Mouse (Mus musculus) limb, embryonic 11.5 days (tissue): ENCODE measurements at regions not wholly inside any gene's neighbourhood (a gene's known extent, or its start where the extent isn't known, plus 50 kb on each side); places are given as distances from the start of the nearest gene placed in this dataset.

Source experiments
- ATAC-seq: fragments of 200-750 bp; cut with Nextera tagmentation; 2 replicates; pipeline ENCODE4 v1.8.0; 2017; ENCODE audit warnings: low read depth; ENCODE audit not compliant: insufficient number of reproducible peaks, low FRiP score, low TSS enrichment
- DNase-seq: peaks from one replicate; pipeline ENCODE4 v3.0.0-alpha.2; 2015; ENCODE audit warnings: low spot score
- H3K27ac ChIP-seq: fragments of 300-500 bp; sonication (generic); replicated peaks from 2 replicates; pipeline ENCODE4 v1.5.1; 2014; ENCODE audit warnings: low read depth, mild to moderate bottlenecking, low read length
- H3K27me3 ChIP-seq: fragments of 300-500 bp; sonication (generic); 2 replicates; pipeline ENCODE4 v1.6.1; 2014; ENCODE audit warnings: mild to moderate bottlenecking, low read length, mixed read lengths; ENCODE audit not compliant: control insufficient read depth, insufficient read depth
- H3K36me3 ChIP-seq: fragments of 300-500 bp; sonication (generic); 2 replicates; pipeline ENCODE4 v1.6.1; 2014; ENCODE audit warnings: mild to moderate bottlenecking, low read length, moderate library complexity, mixed read lengths; ENCODE audit not compliant: control insufficient read depth, insufficient read depth
- H3K4me1 ChIP-seq: fragments of 300-500 bp; sonication (generic); 2 replicates; pipeline ENCODE4 v1.6.1; 2014; ENCODE audit warnings: low read length, mixed read lengths; ENCODE audit not compliant: control insufficient read depth, insufficient read depth
- H3K4me2 ChIP-seq: fragments of 300-500 bp; sonication (generic); 2 replicates; pipeline ENCODE4 v1.6.1; 2014; ENCODE audit warnings: low read depth, mild to moderate bottlenecking, moderate library complexity; ENCODE audit not compliant: severe bottlenecking
- H3K4me3 ChIP-seq: fragments of 300-500 bp; sonication (generic); 2 replicates; pipeline ENCODE4 v1.5.1; 2014; ENCODE audit warnings: low read depth, low read length
- H3K9ac ChIP-seq: fragments of 300-500 bp; sonication (generic); 2 replicates; pipeline ENCODE4 v1.6.1; 2014; ENCODE audit warnings: mild to moderate bottlenecking, low read length
- H3K9me3 ChIP-seq: fragments of 300-500 bp; sonication (generic); 2 replicates; pipeline ENCODE4 v1.6.1; 2016; ENCODE audit warnings: low read length; ENCODE audit not compliant: control insufficient read depth
- WGBS: fragments of 180-500 bp; shearing (Covaris S2); extraction: QIAGEN DNeasy Blood & Tissue Kit; methylation state at CpG from one replicate; pipeline ENCODE4 v1.1.7; 2014; 5-methylcytosine and 5-hydroxymethylcytosine counted together

DNA sequence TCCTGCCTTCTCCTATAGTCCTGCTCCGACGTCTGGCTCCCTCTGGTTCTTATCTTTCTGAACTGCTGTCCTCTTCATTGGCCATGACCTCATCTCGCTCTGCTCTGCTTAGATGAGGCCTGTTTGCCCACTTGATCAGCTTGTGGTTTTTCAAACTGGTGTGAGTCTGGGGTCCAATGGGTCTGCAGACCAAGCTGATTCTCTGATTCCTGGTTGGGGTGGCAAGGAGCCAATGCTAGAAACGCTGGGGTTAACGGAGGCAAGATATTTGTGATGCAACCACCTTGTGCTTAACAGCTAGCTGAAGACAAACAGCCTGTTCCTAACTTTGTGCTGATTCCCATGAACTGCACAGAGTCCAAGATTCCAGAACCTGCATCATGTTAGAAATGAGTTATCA lies 192.0 kb upstream of the Bcl6 start:
- no peaks in the 10 kb centered on the region for H3K36me3 ChIP-seq
- DNase-seq (no peak), ATAC-seq (no peak)
- H3K4me1 ChIP-seq = no peaks in the 10 kb centered on the region
- no peaks in the 10 kb centered on the region for H3K27me3 ChIP-seq
- H3K9ac ChIP-seq = no peak overlapping the region
- WGBS = 84% methylated on average over 5 of the region's 5 CpGs
- H3K4me3 ChIP-seq = no peak overlapping the region
- H3K4me2 ChIP-seq = no peak overlapping the region
- no peak overlapping the region for H3K27ac ChIP-seq
- no peaks in the 10 kb centered on the region for H3K9me3 ChIP-seq

DNA sequence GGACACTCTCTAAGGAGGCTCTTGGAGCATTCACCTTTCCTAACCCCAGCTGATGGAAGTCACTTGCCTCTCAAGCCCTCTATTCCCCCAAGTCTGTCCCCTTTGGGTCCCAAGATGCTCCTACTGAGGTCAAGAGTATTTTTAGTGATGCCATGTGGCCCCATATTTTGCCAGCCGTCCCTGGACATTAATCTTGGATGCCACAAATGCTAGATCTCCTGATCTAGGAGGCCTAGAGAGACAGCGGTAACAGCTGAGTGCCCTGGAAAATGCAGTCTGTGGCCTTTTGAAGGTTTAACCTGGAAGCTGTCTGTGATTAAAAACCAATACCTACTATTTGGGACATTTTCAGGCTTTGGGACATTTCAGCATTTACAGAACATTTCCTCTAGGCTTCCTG lies 188.9 kb upstream of the Bcl6 start:
- 75% methylated on average over 2 of the region's 2 CpGs for WGBS
- H3K9ac ChIP-seq = no peak overlapping the region
- no peaks in the 10 kb centered on the region for H3K36me3 ChIP-seq
- H3K4me1 ChIP-seq = no peaks in the 10 kb centered on the region
- no peak overlapping the region for H3K4me2 ChIP-seq
- DNase-seq = no peak
- no peak for ATAC-seq
- H3K27me3 ChIP-seq = no peaks in the 10 kb centered on the region
- no peak overlapping the region for H3K4me3 ChIP-seq
- no peak overlapping the region for H3K27ac ChIP-seq
- H3K9me3 ChIP-seq = no peaks in the 10 kb centered on the region

GRCm38 (mm10) chr16:24177131-24177530 lies 188.5 kb upstream of the Bcl6 start:
- H3K27ac ChIP-seq = no peak overlapping the region
- DNase-seq (no peak), ATAC-seq (no peak)
- H3K27me3 ChIP-seq = no peaks in the 10 kb centered on the region
- no peak overlapping the region for H3K9ac ChIP-seq
- no peaks in the 10 kb centered on the region for H3K4me1 ChIP-seq
- no peaks in the 10 kb centered on the region for H3K9me3 ChIP-seq
- no peak overlapping the region for H3K4me3 ChIP-seq
- 85% methylated on average over 7 of the region's 7 CpGs for WGBS
- no peak overlapping the region for H3K4me2 ChIP-seq
- no peaks in the 10 kb centered on the region for H3K36me3 ChIP-seq

DNA sequence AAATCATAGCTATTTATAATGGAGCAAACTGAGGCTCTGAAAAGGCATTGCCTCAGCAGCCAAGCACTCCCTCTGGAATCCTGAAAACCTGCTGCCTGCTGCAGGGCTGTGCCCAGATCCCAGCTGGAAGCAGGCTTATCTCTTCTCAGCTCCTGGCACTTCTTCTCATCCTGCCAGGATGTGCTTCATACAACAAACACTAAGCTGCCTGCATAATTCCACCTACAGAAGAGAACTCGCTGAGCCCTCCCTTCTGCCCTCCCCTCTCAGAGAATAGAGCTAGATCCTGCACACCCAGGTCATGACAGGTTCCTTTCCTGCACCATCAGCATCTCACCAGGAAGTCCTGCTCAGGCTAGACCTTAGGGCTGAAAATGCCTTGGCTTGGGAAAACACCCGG lies 187.4 kb upstream of the Bcl6 start:
- 59% methylated on average over 2 of the region's 2 CpGs for WGBS
- Histone ChIP-seq H3K4me2 (no peak overlapping the region), H3K9ac (no peak overlapping the region), H3K4me1 (no peaks in the 10 kb centered on the region), H3K9me3 (no peaks in the 10 kb centered on the region), H3K27ac (no peak overlapping the region), H3K36me3 (no peaks in the 10 kb centered on the region), H3K27me3 (no peaks in the 10 kb centered on the region), H3K4me3 (no peak overlapping the region)
- ATAC-seq = no peak
- DNase-seq = no peak

DNA sequence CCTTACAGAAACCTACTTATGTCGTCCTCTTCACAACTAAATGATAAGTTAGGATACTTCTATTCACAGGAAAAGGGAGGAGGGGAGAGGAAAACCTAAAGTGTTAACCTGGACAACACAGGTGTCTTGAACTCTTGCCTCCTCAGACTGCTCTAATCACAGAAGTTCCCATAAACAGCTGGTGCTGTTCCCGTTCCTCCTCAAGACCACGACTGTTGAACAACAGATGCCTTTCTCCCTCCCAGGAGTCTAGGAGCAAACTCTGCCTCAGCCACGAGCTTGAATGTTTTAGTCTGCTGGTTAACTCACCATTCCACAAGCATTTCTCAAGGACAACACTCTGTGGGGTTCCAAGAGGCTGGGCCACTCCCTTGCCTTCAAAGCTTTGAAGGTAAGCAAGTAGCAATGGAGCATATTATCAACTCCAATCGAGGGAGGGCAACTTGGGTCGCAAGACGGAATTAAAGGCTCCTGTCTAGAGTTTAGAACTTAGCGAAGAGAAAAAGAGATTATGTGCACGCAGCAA lies 186.6 kb upstream of the Bcl6 start:
- WGBS = 65% methylated on average over 9 of the region's 9 CpGs
- DNase-seq = no peak
- no peaks in the 10 kb centered on the region for H3K27me3 ChIP-seq
- H3K9ac ChIP-seq = no peak overlapping the region
- no peak overlapping the region for H3K4me2 ChIP-seq
- H3K4me1 ChIP-seq = no peaks in the 10 kb centered on the region
- no peaks in the 10 kb centered on the region for H3K36me3 ChIP-seq
- no peak overlapping the region for H3K27ac ChIP-seq
- no peaks in the 10 kb centered on the region for H3K9me3 ChIP-seq
- no peak for ATAC-seq
- no peak overlapping the region for H3K4me3 ChIP-seq

DNA sequence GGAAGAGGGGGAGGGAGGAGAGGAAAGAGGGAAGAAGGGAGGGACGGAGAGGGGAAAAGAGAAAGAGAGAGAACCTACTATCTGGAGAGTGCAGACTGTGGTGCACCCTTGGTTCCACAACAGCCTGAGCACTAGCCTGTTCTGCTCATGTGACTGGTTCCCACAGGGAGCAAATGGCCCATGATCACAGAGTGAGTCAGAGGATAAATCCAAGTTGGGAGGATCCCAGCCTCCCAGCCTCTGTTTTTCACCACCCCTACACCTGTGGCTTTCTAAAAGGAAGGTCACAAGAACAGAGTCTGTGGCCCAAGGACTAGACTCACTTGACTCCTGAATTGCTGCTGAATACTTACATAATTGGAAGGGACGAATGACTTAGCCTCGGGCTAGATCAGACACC lies 185.9 kb upstream of the Bcl6 start:
- no peak for DNase-seq
- Histone ChIP-seq H3K36me3 (no peaks in the 10 kb centered on the region), H3K9me3 (no peaks in the 10 kb centered on the region), H3K27me3 (no peaks in the 10 kb centered on the region), H3K4me2 (no peak overlapping the region), H3K9ac (no peak overlapping the region), H3K4me1 (no peaks in the 10 kb centered on the region), H3K4me3 (no peak overlapping the region), H3K27ac (no peak overlapping the region)
- WGBS = 86% methylated on average over 3 of the region's 3 CpGs
- no peak for ATAC-seq

DNA sequence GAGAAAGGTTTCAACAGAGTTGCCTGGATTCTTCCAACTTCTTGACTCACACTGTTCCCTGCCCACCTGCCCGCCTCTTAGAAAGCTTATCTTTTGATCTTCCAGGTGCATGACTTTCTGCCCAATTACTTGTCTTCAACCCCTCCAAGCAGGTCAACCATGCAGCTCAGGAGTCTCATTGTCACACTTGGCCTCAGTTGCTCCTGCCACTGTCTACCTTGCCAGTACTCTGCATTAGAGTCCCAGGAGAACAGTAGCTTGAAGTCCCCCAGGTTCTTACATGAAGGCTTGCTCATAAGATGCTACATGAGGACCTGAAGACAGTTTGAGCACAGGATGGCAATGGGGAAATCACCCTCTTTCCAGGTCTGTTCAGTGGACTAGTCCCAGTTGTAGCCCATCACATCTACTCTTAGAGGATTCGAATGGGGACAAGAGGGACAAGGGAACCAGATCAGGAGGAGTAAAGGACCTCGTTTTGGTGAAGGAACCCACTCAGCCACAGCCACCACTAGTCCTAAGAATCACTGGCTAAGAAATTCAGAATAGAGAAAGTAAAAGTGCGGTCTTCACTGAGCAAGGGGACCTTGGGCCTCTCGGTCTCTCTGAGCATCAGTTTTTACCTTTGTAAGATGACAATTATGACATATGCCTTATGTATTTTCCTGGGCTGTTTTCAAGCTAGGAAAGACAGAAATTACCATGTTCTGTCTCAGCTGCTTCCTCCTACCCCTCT lies 185.3 kb upstream of the Bcl6 start:
- Histone ChIP-seq H3K4me2 (no peak overlapping the region), H3K9ac (no peak overlapping the region), H3K4me3 (no peak overlapping the region), H3K36me3 (no peaks in the 10 kb centered on the region), H3K4me1 (no peaks in the 10 kb centered on the region), H3K27me3 (no peaks in the 10 kb centered on the region), H3K9me3 (no peaks in the 10 kb centered on the region), H3K27ac (no peak overlapping the region)
- DNase-seq (no peak), ATAC-seq (no peak)
- WGBS = 91% methylated on average over 5 of the region's 5 CpGs

DNA sequence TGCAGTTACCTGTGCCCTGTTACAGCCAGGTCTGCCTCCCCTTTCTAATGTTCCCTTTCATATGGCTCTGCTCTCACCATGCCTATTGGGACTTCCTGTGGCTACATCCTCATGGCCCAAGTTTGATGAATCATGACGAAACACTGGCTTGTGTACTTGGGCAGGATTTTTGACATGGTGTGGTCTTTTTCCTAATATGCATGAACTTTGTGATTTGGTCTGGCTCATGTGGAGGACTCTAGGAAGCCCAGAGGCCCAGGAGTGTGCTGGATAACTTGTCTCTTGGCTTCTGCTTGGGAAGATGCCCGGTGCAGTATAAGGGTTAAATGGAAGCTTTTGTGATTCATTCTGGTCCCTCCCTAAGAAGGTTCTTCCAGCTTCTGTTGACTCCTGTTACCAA lies 184.0 kb upstream of the Bcl6 start:
- Histone ChIP-seq H3K4me2 (no peak overlapping the region), H3K9me3 (no peaks in the 10 kb centered on the region), H3K4me1 (no peaks in the 10 kb centered on the region), H3K27me3 (no peaks in the 10 kb centered on the region), H3K9ac (no peak overlapping the region), H3K27ac (no peak overlapping the region), H3K36me3 (no peaks in the 10 kb centered on the region), H3K4me3 (no peak overlapping the region)
- WGBS = 83% methylated on average over 2 of the region's 2 CpGs
- no peak for ATAC-seq
- no peak for DNase-seq

GRCm38 (mm10) chr16:24172065-24172464 lies 183.4 kb upstream of the Bcl6 start:
- Histone ChIP-seq H3K27ac (no peak overlapping the region), H3K27me3 (no peaks in the 10 kb centered on the region), H3K9ac (no peak overlapping the region), H3K9me3 (no peaks in the 10 kb centered on the region), H3K4me1 (no peaks in the 10 kb centered on the region), H3K4me2 (no peak overlapping the region), H3K36me3 (no peaks in the 10 kb centered on the region), H3K4me3 (no peak overlapping the region)
- ATAC-seq = no peak
- 87% methylated on average over 5 of the region's 5 CpGs for WGBS
- DNase-seq = no peak
